Mouse (Mus musculus): Measurements from ENCODE around the gene Hmga2. TPM values are rescaled to one million over a fixed set of nuclear protein-coding genes. Genes with fewer than 3 reads are reported as not detected.
A peak's percentile ranks its signal among the peaks of the same experiment; 100 is the strongest.

Gene Hmga2
- 41.4 and 48.2 TPM in 2 replicates for polyA plus RNA-seq (2014; fragmentation: Nextera tagmentation; extraction: Ambion mirVana)

DNA sequence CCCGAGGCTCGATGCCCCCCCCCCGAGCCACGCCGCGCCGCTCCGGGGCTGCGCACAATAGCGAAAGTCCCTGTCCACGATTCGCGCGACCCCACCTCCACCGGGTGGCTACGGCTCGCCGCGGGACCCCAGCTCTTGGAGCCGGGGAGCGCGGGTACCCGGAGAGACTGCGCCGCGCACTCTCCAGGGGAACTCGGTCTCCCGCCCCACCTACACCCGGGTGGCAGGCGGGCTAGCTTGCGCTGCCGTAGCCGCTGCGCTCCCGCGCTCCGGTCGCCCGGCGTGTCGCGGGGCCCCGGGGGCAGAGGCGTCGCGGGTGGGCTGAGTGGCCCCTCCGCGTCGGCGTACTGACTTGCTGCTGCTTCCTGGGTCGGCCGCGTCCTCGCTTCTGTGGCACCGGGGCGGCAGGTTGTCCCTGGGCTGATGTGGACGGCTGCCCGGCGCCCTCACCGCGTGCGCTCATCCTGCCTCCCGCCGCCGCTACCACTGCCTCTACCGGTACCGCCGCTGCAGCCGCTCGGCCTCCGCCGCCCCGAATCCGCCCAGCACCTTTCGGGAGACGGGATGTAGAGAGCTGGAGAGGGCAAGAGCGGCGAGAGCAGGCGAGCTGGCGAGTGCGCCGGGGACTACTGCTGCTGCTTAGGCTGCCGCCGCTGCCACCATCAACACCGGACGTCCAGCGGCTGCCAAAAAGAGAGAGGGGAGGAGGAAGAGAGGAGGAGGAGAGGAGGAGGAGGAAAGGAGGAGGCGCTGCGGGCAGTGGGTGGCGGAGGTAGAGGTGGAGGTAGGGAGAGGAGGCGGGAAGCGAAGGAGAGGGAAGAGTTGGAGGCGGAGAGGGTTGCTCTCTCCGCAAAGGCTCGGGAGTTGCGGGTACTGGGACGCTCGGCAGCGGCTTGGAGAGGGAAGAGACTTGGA, at the start of gene Hmga2:
TSS of gene Hmga2 (minus strand) at position 869 of the 915 bp plus-strand sequence.
- Histone ChIP-seq H3K27me3 (replicated peaks; ENCODE audit: control insufficient read depth, insufficient read depth, low read length) (peaks cover 31% of the 10 kb centered on the region), H3K9ac (ENCODE audit: low read depth, low read length) (peak within 1 kb of the TSS; percentile 87), H3K4me2 (peak within 1 kb of the TSS; percentile 96), H3K4me1 (replicated peaks; ENCODE audit: control insufficient read depth, insufficient read depth, low read length) (peaks cover 3% of the 10 kb centered on the region; the same call in 1 of the 2 replicates), H3K9me3 (ENCODE audit: control insufficient read depth, low read length) (no peaks in the 10 kb centered on the region), H3K36me3 (ENCODE audit: control insufficient read depth, insufficient read depth, low read length) (no peaks in the 10 kb centered on the region), H3K4me3 (ENCODE audit: low read depth, low read length) (peak within 1 kb of the TSS; percentile 80), H3K27ac (ENCODE audit: low read depth, low read length) (peak within 1 kb of the TSS; percentile 94)
- under 1% methylated on average over 82 of the region's 99 CpGs for WGBS
- DNase-seq (ENCODE audit: low spot score) (peak; percentile 81), ATAC-seq (replicated peaks; ENCODE audit: low FRiP score) (peak; percentile 50)

DNA sequence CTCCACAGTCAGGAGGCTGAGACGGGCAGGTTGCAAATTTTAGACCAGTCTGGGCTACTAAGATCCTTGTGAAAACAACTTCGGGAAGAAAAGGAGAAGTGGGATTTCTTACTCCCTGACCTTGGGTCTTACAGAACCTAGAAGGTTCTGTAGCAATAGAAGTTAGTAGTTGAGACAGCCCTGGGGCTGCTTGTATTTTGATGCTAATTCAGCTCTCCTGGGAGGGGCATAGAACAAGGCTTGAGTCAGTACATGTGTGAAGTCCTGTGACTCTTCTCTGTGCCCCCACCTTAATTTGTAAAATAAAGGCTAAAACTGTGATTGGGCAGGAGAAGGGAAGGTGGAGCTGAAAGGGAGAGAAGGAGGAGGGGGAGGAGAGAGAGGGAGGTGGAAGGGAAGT, 46.7 kb upstream of the Hmga2 start:
- Histone ChIP-seq H3K36me3 (ENCODE audit: control insufficient read depth, insufficient read depth, low read length) (no peaks in the 10 kb centered on the region), H3K9me3 (ENCODE audit: control insufficient read depth, low read length) (no peaks in the 10 kb centered on the region), H3K4me1 (replicated peaks; ENCODE audit: control insufficient read depth, insufficient read depth, low read length) (no peaks in the 10 kb centered on the region), H3K27me3 (replicated peaks; ENCODE audit: control insufficient read depth, insufficient read depth, low read length) (no peaks in the 10 kb centered on the region), H3K27ac (ENCODE audit: low read depth, low read length) (no peak overlapping the region), H3K4me2 (no peak overlapping the region), H3K9ac (ENCODE audit: low read depth, low read length) (no peak overlapping the region), H3K4me3 (ENCODE audit: low read depth, low read length) (no peak overlapping the region)
- ATAC-seq (replicated peaks; ENCODE audit: low FRiP score) (no peak), DNase-seq (ENCODE audit: low spot score) (no peak)
- WGBS: 60% methylated on average over 2 of the region's 2 CpGs

DNA sequence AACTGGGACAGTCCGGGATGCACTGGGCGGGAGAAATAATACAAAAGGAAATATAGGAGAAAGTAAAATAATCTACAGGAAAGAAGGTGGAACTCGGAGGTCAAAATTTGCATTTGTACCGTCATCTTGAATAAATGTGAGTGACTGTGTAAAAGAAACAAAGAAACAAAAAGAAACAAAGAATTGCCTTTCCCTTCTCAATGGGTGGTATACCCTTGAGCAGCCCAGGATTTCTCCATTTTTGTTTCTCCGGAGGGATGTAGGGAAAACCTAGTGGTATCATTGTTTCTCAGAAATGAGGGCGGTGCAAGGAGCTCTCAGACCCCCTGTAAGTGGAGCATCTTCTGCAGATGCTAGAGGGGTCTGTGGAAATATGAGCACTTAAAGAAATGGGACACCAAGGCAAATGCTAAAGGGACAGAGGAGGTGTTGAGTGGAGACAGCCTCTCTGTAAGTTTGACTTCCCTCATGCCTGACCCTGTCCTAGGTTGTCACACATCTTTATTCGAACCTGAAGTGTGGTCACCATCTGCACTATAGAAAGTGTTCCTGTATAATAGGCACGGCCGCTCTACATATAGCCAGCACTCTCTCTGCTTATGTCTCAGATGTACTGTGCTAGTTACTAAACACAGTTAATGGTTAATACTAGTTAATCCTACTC, 45.8 kb upstream of the Hmga2 start:
- Histone ChIP-seq H3K4me2 (no peak overlapping the region), H3K27ac (ENCODE audit: low read depth, low read length) (no peak overlapping the region), H3K4me1 (replicated peaks; ENCODE audit: control insufficient read depth, insufficient read depth, low read length) (no peaks in the 10 kb centered on the region), H3K9me3 (ENCODE audit: control insufficient read depth, low read length) (no peaks in the 10 kb centered on the region), H3K4me3 (ENCODE audit: low read depth, low read length) (no peak overlapping the region), H3K9ac (ENCODE audit: low read depth, low read length) (no peak overlapping the region), H3K27me3 (replicated peaks; ENCODE audit: control insufficient read depth, insufficient read depth, low read length) (no peaks in the 10 kb centered on the region), H3K36me3 (ENCODE audit: control insufficient read depth, insufficient read depth, low read length) (no peaks in the 10 kb centered on the region)
- no peak for DNase-seq (ENCODE audit: low spot score)
- 89% methylated on average over 9 of the region's 9 CpGs for WGBS
- ATAC-seq (replicated peaks; ENCODE audit: low FRiP score): no peak

DNA sequence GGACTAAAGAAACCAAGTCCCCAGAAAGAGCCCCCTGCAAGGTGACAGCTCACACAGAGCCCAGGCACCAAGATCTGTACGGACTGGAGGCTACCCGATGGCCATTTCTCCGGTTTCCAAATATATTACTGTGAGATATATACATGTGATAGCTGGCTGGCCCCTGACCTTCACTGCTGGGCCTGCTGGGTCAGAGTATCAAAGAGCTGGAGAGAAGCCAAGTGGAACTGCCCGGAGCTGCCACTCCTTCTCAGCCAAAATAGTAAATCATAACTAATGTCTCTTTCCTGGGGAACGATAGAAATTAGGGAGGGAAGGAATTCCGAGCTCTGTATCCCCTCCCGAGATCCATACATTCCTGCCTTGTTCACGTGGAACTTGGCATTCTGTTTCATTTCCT, 40.0 kb upstream of the Hmga2 start:
- no peak for DNase-seq (ENCODE audit: low spot score)
- Histone ChIP-seq H3K27me3 (replicated peaks; ENCODE audit: control insufficient read depth, insufficient read depth, low read length) (no peaks in the 10 kb centered on the region), H3K27ac (ENCODE audit: low read depth, low read length) (no peak overlapping the region), H3K36me3 (ENCODE audit: control insufficient read depth, insufficient read depth, low read length) (no peaks in the 10 kb centered on the region), H3K4me3 (ENCODE audit: low read depth, low read length) (no peak overlapping the region), H3K4me2 (no peak overlapping the region), H3K4me1 (replicated peaks; ENCODE audit: control insufficient read depth, insufficient read depth, low read length) (0 out of 2 replicates have a peak, but pooled peaks cover 2% of the 10 kb centered on the region), H3K9ac (ENCODE audit: low read depth, low read length) (no peak overlapping the region), H3K9me3 (ENCODE audit: control insufficient read depth, low read length) (no peaks in the 10 kb centered on the region)
- 58% methylated on average over 8 of the region's 8 CpGs for WGBS
- ATAC-seq (replicated peaks; ENCODE audit: low FRiP score): no peak

DNA sequence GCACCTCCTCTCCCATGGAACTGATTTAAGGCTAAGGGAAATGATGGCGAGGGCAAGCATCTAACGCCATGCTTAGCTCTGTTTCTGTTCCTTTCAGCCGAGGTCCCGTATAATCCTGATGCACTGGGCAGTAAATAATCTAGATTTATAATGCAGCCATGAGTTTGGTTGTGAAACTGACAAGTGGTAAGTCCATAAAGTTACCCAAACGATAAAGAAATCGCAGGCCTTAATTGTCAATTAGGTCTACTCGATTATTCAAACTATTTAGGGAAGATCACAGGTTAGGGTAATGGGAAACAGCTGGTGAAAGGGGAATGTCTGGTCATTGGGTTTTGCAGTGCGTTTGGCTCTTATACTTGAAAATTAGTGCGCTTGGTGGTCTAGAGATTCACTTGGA, 37.5 kb upstream of the Hmga2 start:
- ATAC-seq (replicated peaks; ENCODE audit: low FRiP score) (no peak), DNase-seq (ENCODE audit: low spot score) (no peak)
- Histone ChIP-seq H3K4me2 (no peak overlapping the region), H3K36me3 (ENCODE audit: control insufficient read depth, insufficient read depth, low read length) (no peaks in the 10 kb centered on the region), H3K27ac (ENCODE audit: low read depth, low read length) (no peak overlapping the region), H3K4me1 (replicated peaks; ENCODE audit: control insufficient read depth, insufficient read depth, low read length) (0 out of 2 replicates have a peak, but pooled peaks cover 2% of the 10 kb centered on the region), H3K9me3 (ENCODE audit: control insufficient read depth, low read length) (no peaks in the 10 kb centered on the region), H3K27me3 (replicated peaks; ENCODE audit: control insufficient read depth, insufficient read depth, low read length) (no peaks in the 10 kb centered on the region), H3K4me3 (ENCODE audit: low read depth, low read length) (no peak overlapping the region), H3K9ac (ENCODE audit: low read depth, low read length) (no peak overlapping the region)
- 74% methylated on average over 9 of the region's 9 CpGs for WGBS

DNA sequence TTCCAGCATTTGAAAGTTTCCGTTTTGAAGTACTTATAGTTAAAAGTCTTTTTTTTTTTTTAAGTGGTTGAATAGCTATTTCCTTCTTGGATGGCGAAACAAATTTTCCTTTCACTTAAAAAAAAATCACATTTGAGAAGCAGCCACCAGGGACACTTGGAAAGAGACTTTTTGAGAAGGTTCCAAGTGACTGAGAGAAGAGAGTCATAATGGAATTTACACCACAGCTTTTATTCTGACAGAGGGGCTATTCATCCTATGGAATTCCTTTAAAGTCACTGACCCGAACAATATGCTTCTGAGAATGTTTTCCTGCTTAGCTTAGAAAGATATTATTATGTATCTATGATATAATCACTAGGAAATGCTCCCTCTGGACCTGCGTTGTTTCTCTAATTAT, 36.7 kb upstream of the Hmga2 start:
- H3K36me3 ChIP-seq (ENCODE audit: control insufficient read depth, insufficient read depth, low read length): no peaks in the 10 kb centered on the region
- DNase-seq (ENCODE audit: low spot score) (no peak), ATAC-seq (replicated peaks; ENCODE audit: low FRiP score) (no peak)
- H3K27me3 ChIP-seq (replicated peaks; ENCODE audit: control insufficient read depth, insufficient read depth, low read length): no peaks in the 10 kb centered on the region
- H3K4me1 ChIP-seq (replicated peaks; ENCODE audit: control insufficient read depth, insufficient read depth, low read length): 0 out of 2 replicates have a peak, but pooled peaks cover 2% of the 10 kb centered on the region
- H3K27ac ChIP-seq (ENCODE audit: low read depth, low read length): no peak overlapping the region
- WGBS: 71% methylated on average over 4 of the region's 4 CpGs
- no peaks in the 10 kb centered on the region for H3K9me3 ChIP-seq (ENCODE audit: control insufficient read depth, low read length)
- H3K4me3 ChIP-seq (ENCODE audit: low read depth, low read length): no peak overlapping the region
- no peak overlapping the region for H3K4me2 ChIP-seq
- no peak overlapping the region for H3K9ac ChIP-seq (ENCODE audit: low read depth, low read length)

DNA sequence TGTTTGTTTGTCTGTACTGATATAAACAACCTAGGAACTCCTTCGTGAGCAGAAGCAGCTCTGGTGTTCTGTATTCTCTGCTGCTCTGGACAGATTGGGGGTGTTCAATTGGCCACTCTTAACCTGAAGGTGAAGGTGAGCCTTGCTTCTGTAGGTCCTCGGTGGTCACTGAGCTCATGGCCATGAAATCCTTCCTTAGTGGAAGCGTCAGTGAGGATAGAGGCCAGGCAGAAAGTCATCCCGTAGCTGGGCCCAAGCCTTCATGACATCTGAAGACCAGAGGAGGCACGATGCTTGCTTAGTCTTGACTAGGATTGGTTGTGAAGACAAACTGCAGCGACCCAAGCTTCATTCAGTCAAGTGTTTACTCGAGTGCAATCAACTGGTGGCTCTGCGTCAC, 35.9 kb upstream of the Hmga2 start:
- Histone ChIP-seq H3K4me3 (ENCODE audit: low read depth, low read length) (no peak overlapping the region), H3K9me3 (ENCODE audit: control insufficient read depth, low read length) (no peaks in the 10 kb centered on the region), H3K9ac (ENCODE audit: low read depth, low read length) (no peak overlapping the region), H3K27ac (ENCODE audit: low read depth, low read length) (no peak overlapping the region), H3K4me1 (replicated peaks; ENCODE audit: control insufficient read depth, insufficient read depth, low read length) (0 out of 2 replicates have a peak, but pooled peaks cover 2% of the 10 kb centered on the region), H3K27me3 (replicated peaks; ENCODE audit: control insufficient read depth, insufficient read depth, low read length) (no peaks in the 10 kb centered on the region), H3K36me3 (ENCODE audit: control insufficient read depth, insufficient read depth, low read length) (no peaks in the 10 kb centered on the region), H3K4me2 (no peak overlapping the region)
- WGBS: 82% methylated on average over 8 of the region's 8 CpGs
- ATAC-seq (replicated peaks; ENCODE audit: low FRiP score): no peak
- no peak for DNase-seq (ENCODE audit: low spot score)

DNA sequence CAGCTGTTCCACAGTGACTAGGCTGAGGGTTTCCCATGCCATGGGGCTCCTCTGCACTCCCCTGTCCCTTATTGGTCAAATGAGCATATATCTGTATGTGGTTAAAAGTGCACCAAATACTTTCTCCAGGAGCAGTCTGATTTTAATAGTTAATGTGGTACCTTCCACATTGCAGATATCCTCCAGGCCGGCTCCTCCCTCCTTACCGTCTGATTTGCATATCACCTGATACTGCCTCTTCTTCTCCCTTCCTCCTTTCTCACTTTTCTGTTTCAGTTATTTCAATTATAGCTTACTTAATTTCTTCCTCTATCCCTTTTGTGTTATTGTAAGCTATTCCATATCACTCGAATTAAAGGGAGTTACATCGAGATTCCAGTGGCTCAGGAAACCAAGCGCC, 27.7 kb upstream of the Hmga2 start:
- WGBS: 79% methylated on average over 5 of the region's 5 CpGs
- H3K4me2 ChIP-seq: no peak overlapping the region

More for the DNA sequence above, 27.7 kb upstream of the Hmga2 start:
- no peak overlapping the region for H3K4me3 ChIP-seq (ENCODE audit: low read depth, low read length)
- no peak overlapping the region for H3K9ac ChIP-seq (ENCODE audit: low read depth, low read length)
- no peaks in the 10 kb centered on the region for H3K9me3 ChIP-seq (ENCODE audit: control insufficient read depth, low read length)
- no peaks in the 10 kb centered on the region for H3K27me3 ChIP-seq (replicated peaks; ENCODE audit: control insufficient read depth, insufficient read depth, low read length)
- H3K36me3 ChIP-seq (ENCODE audit: control insufficient read depth, insufficient read depth, low read length): no peaks in the 10 kb centered on the region
- H3K27ac ChIP-seq (ENCODE audit: low read depth, low read length): no peak overlapping the region
- DNase-seq (ENCODE audit: low spot score): no peak
- H3K4me1 ChIP-seq (replicated peaks; ENCODE audit: control insufficient read depth, insufficient read depth, low read length): no peaks in the 10 kb centered on the region
- ATAC-seq (replicated peaks; ENCODE audit: low FRiP score): no peak
